Mouse (Mus musculus) liver, postnatal 0 days (tissue): Measurements from ENCODE around the gene Foxd2. TPM values are rescaled to one million over a fixed set of nuclear protein-coding genes. Genes with fewer than 3 reads are reported as not detected.

Source experiments
- ATAC-seq: fragments of 200-750 bp; cut with Nextera tagmentation; 2 replicates; pipeline ENCODE4 v1.8.0; 2017; ENCODE audit warnings: mild to moderate bottlenecking, moderate library complexity
- DNase-seq: peaks from one replicate; pipeline ENCODE4 v3.0.0-alpha.2; 2016
- H3K27ac ChIP-seq: fragments of 300-500 bp; sonication (generic); 2 replicates; pipeline ENCODE4 v1.5.1; 2014; ENCODE audit warnings: antibody characterized with exemption, moderate library complexity, mild to moderate bottlenecking, low read depth
- H3K27me3 ChIP-seq: fragments of 300-500 bp; sonication (generic); 2 replicates; pipeline ENCODE4 v1.6.1; 2014; ENCODE audit warnings: low read length, control low read depth, mixed read lengths; ENCODE audit not compliant: insufficient read depth
- H3K36me3 ChIP-seq: fragments of 300-500 bp; sonication (generic); replicated peaks from 2 replicates; pipeline ENCODE4 v1.6.1; 2014; ENCODE audit warnings: mild to moderate bottlenecking, control low read depth, low read length, moderate library complexity, mixed read lengths; ENCODE audit not compliant: insufficient read depth
- H3K4me1 ChIP-seq: fragments of 300-500 bp; sonication (generic); 2 replicates; pipeline ENCODE4 v1.6.1; 2014; ENCODE audit warnings: antibody characterized with exemption, mild to moderate bottlenecking, control low read depth; ENCODE audit not compliant: insufficient read depth
- H3K4me2 ChIP-seq: fragments of 300-500 bp; sonication (generic); 2 replicates; pipeline ENCODE4 v1.6.1; 2014; ENCODE audit warnings: low read depth, mild to moderate bottlenecking, low read length, moderate library complexity, mixed read lengths
- H3K4me3 ChIP-seq: fragments of 300-500 bp; sonication (generic); 2 replicates; pipeline ENCODE4 v1.5.1; 2014; ENCODE audit warnings: low read depth, low read length
- H3K9ac ChIP-seq: fragments of 300-500 bp; sonication (generic); replicated peaks from 2 replicates; pipeline ENCODE4 v1.6.1; 2014; ENCODE audit warnings: mild to moderate bottlenecking, moderate library complexity
- H3K9me3 ChIP-seq: fragments of 300-500 bp; sonication (generic); 2 replicates; pipeline ENCODE4 v1.6.1; 2016; ENCODE audit warnings: mild to moderate bottlenecking, control low read depth, low read length, mixed read lengths
- CTCF ChIP-seq: sonication (generic); IDR thresholded peaks from 2 replicates; pipeline ENCODE4 v1.5.1; 2016; ENCODE audit warnings: antibody characterized with exemption, low read depth
- EP300 ChIP-seq: IDR thresholded peaks from 2 replicates; pipeline ENCODE4 v1.6.1; 2016; ENCODE audit warnings: antibody characterized with exemption, low read depth, mild to moderate bottlenecking
- WGBS: fragments of 180-500 bp; shearing (Covaris S2); extraction: QIAGEN DNeasy Blood & Tissue Kit; methylation state at CpG from one replicate; pipeline ENCODE4 v1.1.7; 2014; ENCODE audit not compliant: insufficient replicate concordance; 5-methylcytosine and 5-hydroxymethylcytosine counted together
- polyA plus RNA-seq: library from polyadenylated mRNA; unstranded; fragments of >200 nt; fragmentation: Nextera tagmentation; extraction: Ambion mirVana; gene quantifications from 2 replicates; pipeline ENCODE4 v1.2.1, GENCODE M21; 2015

Foxd2 gene
- polyA plus RNA-seq, 1 experiment from 2014 or later, result not detected

DNA sequence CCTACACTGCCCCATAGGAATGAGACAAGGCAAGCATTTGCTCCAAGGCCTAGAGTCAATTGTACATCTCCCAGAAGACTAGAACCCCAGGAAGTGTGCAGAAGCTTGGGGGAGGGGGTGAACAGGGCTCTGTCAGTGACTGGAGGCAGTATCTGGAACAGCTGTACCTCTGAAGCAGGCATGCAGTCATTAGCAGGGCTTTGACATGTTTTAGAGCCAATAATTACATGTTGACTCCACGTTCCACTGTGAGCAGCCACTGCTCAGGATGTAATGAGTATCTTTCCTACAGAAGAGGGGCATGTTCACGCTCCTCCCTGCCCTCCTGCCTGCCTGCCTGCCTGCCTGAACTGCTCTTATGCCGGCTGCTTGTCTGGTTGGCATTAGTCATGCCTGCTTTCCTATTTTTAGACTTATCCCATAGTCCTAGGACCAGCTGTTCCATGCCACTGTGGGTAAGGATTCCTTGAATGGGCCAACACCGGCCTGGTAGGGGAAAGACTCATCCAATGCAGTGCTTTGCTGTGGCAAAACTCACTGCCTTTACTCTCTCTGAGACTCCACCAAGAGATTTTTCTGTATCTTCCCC is 28.9 kb upstream of the Foxd2 start:
- no peak overlapping the region for H3K9ac ChIP-seq
- H3K27ac ChIP-seq, result no peak overlapping the region
- H3K4me3 ChIP-seq, result no peak overlapping the region
- ATAC-seq (no peak), DNase-seq (no peak)
- TF ChIP-seq EP300 (no peak), CTCF (no peak)
- H3K4me2 ChIP-seq, result no peak overlapping the region
- H3K36me3 ChIP-seq, result no peaks in the 10 kb centered on the region
- H3K27me3 ChIP-seq, result no peaks in the 10 kb centered on the region
- H3K4me1 ChIP-seq, result no peaks in the 10 kb centered on the region
- WGBS, result 60% methylated on average over 4 of the region's 4 CpGs
- H3K9me3 ChIP-seq, result no peaks in the 10 kb centered on the region

DNA sequence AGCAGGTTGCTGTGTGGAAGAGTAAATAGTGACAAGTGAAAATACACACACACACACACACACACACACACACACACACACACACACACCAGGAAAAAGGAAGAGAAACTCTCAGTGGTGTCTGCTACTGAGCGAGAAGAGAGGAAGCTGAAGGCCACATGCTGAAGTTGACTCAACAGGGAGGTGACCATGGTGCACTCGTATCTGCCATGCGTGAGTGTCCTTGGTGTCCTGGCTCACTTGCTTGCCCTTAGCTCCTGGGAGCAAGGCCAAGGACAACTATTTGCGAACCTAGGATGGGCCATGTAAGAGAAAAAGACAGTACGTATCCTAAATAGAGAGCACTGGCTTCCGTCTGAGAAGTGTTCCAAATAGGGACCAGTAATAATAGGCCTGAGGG is 25.5 kb upstream of the Foxd2 start:
- Histone ChIP-seq H3K9me3 (no peaks in the 10 kb centered on the region), H3K27ac (no peak overlapping the region), H3K36me3 (no peaks in the 10 kb centered on the region), H3K4me1 (no peaks in the 10 kb centered on the region), H3K9ac (no peak overlapping the region), H3K4me2 (no peak overlapping the region), H3K4me3 (no peak overlapping the region), H3K27me3 (peaks cover 14% of the 10 kb centered on the region)
- 54% methylated on average over 6 of the region's 6 CpGs for WGBS
- TF ChIP-seq CTCF (no peak), EP300 (no peak)
- ATAC-seq (no peak), DNase-seq (no peak)

DNA sequence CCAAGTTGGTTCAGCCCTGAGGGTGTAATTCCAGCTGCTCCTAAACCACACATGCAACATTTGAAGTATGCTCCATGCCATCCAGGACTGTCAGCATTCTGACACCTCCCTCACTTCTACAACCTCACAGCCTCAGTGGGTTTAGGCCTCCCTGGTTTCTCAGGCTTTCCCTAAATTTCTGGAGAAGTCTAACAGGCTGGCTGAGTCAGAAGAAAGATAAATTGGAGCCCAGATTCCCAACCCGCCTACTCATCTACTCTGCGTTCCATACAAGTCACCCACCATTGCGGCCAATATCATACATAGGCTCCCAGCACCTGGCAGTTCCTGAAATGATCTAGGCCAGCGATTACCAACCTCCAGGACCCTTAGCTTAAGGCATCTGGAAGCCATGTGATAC is 24.1 kb upstream of the Foxd2 start:
- H3K27ac ChIP-seq, result no peak overlapping the region
- WGBS, result 80% methylated on average over 4 of the region's 4 CpGs
- ATAC-seq, result no peak
- H3K4me3 ChIP-seq, result no peak overlapping the region
- H3K4me2 ChIP-seq, result no peak overlapping the region
- no peak overlapping the region for H3K9ac ChIP-seq
- H3K9me3 ChIP-seq, result no peaks in the 10 kb centered on the region
- no peaks in the 10 kb centered on the region for H3K4me1 ChIP-seq
- no peaks in the 10 kb centered on the region for H3K36me3 ChIP-seq
- peaks cover 22% of the 10 kb centered on the region for H3K27me3 ChIP-seq
- TF ChIP-seq EP300 (no peak), CTCF (no peak)
- DNase-seq, result no peak

- Histone ChIP-seq H3K36me3 (no peaks in the 10 kb centered on the region), H3K9ac (no peak overlapping the region), H3K4me3 (no peak overlapping the region), H3K4me1 (no peaks in the 10 kb centered on the region), H3K4me2 (no peak overlapping the region), H3K27ac (no peak overlapping the region), H3K9me3 (no peaks in the 10 kb centered on the region), H3K27me3 (peaks cover 57% of the 10 kb centered on the region)
- WGBS, result 49% methylated on average over 15 of the region's 15 CpGs
- TF ChIP-seq CTCF (no peak), EP300 (no peak)
- no peak for DNase-seq
- ATAC-seq, result no peak
Observed at GRCm38 (mm10) chr4:114929155-114929554, 20.5 kb upstream of the Foxd2 start.

- Histone ChIP-seq H3K9ac (no peak within 1 kb of the TSS), H3K9me3 (no peaks in the 10 kb centered on the region), H3K4me1 (no peaks in the 10 kb centered on the region), H3K4me3 (peak within 1 kb of the TSS; percentile 28), H3K27me3 (peaks cover 69% of the 10 kb centered on the region), H3K4me2 (peak within 1 kb of the TSS; percentile 56), H3K27ac (no peak within 1 kb of the TSS), H3K36me3 (no peaks in the 10 kb centered on the region)
- no peak for DNase-seq
- 9% methylated on average over 23 of the region's 25 CpGs for WGBS
- TF ChIP-seq CTCF (no peak), EP300 (no peak)
- no peak for ATAC-seq
Observed at GRCm38 (mm10) chr4:114925917-114926312, 17.2 kb upstream of the Foxd2 start, which contains the start of gene Foxe3. Gene Foxe3, minus strand, starts transcription at chr4:114926013.

GRCm38 (mm10) chr4:114924971-114925916 is 16.6 kb upstream of the Foxd2 start:
- Histone ChIP-seq H3K27me3 (peaks cover 68% of the 10 kb centered on the region), H3K4me3 (peak overlapping the region; percentile 28), H3K27ac (no peak overlapping the region), H3K9ac (no peak overlapping the region), H3K9me3 (no peaks in the 10 kb centered on the region), H3K4me2 (peak overlapping the region; percentile 56), H3K36me3 (no peaks in the 10 kb centered on the region), H3K4me1 (no peaks in the 10 kb centered on the region)
- 2% methylated on average over 93 of the region's 125 CpGs for WGBS
- ATAC-seq, result no peak
- TF ChIP-seq EP300 (no peak), CTCF (no peak)
- DNase-seq, result peak; percentile 27
